Mouse (Mus musculus): ENCODE data around the gene Hivep3. TPM values are rescaled to one million over a fixed set of nuclear protein-coding genes. Genes with fewer than 3 reads are reported as not detected.

The Hivep3 gene
- polyA plus RNA-seq, 1 experiment from 2014 or later = 2.0 TPM

- no peaks in the 10 kb centered on the region for H3K36me3 ChIP-seq (ENCODE audit: control insufficient read depth, insufficient read depth, low read length)
- no peak overlapping the region for H3K4me3 ChIP-seq (ENCODE audit: low read depth, low read length)
- H3K4me1 ChIP-seq (ENCODE audit: control insufficient read depth, insufficient read depth, low read length) = no peaks in the 10 kb centered on the region
- H3K9ac ChIP-seq (ENCODE audit: low read length) = no peak overlapping the region
- H3K27me3 ChIP-seq (ENCODE audit: control insufficient read depth, insufficient read depth, low read length) = no peaks in the 10 kb centered on the region
- DNase-seq (ENCODE audit: low spot score, missing footprints) = no peak
- no peaks in the 10 kb centered on the region for H3K9me3 ChIP-seq (ENCODE audit: control insufficient read depth, low read length)
- WGBS = 87% methylated on average over 6 of the region's 6 CpGs
- no peak overlapping the region for H3K27ac ChIP-seq (ENCODE audit: low read depth, low read length)
- no peak for ATAC-seq (ENCODE audit: low FRiP score)
- H3K4me2 ChIP-seq = no peak overlapping the region
Measured at GRCm38 (mm10) chr4:119750681-119751211, 17.2 kb downstream of the Hivep3 start.

DNA sequence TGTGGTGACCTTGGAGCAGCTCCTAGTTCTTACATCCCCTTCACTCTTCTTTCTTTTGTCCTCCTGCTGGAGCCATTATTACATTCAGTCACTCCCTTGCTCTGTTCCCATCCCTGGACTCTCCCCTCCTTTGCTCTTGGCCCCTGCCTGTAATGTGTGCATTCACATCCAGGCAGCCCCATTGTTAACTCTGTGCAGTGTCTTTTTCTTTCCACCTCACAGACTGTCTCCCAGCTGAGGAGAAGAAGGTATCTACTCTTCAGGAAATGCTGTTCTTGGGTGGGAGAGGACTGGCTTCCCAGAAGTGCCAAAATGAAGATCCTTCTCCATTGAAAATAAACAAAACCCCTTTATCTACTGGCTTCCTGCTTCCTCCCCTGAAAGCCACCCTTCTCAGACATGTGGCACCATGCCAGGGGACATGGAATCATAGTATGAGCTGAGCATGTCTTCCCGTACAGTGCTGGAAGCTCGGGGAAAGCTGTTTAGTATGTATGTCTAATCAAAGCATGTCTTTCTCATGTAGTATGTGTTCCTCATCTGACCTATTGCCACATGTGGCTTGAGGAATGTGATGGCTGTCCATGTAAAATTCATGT is 17.9 kb downstream of the Hivep3 start:
- 86% methylated on average over 2 of the region's 2 CpGs for WGBS
- DNase-seq (ENCODE audit: low spot score, missing footprints) = no peak
- no peaks in the 10 kb centered on the region for H3K27me3 ChIP-seq (ENCODE audit: control insufficient read depth, insufficient read depth, low read length)
- no peak for ATAC-seq (ENCODE audit: low FRiP score)
- H3K27ac ChIP-seq (ENCODE audit: low read depth, low read length) = no peak overlapping the region
- H3K9me3 ChIP-seq (ENCODE audit: control insufficient read depth, low read length) = no peaks in the 10 kb centered on the region
- H3K4me1 ChIP-seq (ENCODE audit: control insufficient read depth, insufficient read depth, low read length) = no peaks in the 10 kb centered on the region
- H3K9ac ChIP-seq (ENCODE audit: low read length) = no peak overlapping the region
- H3K4me3 ChIP-seq (ENCODE audit: low read depth, low read length) = no peak overlapping the region
- no peaks in the 10 kb centered on the region for H3K36me3 ChIP-seq (ENCODE audit: control insufficient read depth, insufficient read depth, low read length)
- H3K4me2 ChIP-seq = no peak overlapping the region

GRCm38 (mm10) chr4:119759574-119760233 is 26.1 kb downstream of the Hivep3 start:
- WGBS = 87% methylated on average over 4 of the region's 4 CpGs

DNA sequence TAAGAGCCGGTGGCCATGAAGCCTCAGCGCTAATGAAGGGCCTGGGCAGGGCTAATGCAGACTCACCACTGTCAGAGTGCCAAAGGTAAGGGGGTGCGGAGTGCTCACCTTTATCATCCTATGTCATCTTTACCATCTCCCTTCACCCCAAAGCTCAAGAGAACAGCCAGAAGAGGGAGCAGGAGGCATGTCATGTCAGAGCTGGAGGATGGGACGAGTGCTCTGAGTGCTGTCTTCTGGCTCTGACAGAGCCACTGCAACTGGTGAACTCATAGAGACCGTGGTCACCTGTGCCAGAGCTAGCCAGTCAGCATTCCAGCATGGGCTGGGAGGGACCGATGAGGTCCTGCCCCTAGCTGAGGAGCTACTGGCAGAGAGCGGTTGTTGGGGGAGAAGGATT is 27.2 kb downstream of the Hivep3 start:
- H3K27ac ChIP-seq (ENCODE audit: low read depth, low read length) = no peak overlapping the region
- no peaks in the 10 kb centered on the region for H3K27me3 ChIP-seq (ENCODE audit: control insufficient read depth, insufficient read depth, low read length)
- ATAC-seq (ENCODE audit: low FRiP score) = no peak
- H3K9ac ChIP-seq (ENCODE audit: low read length) = no peak overlapping the region
- H3K36me3 ChIP-seq (ENCODE audit: control insufficient read depth, insufficient read depth, low read length) = no peaks in the 10 kb centered on the region
- no peak overlapping the region for H3K4me3 ChIP-seq (ENCODE audit: low read depth, low read length)
- H3K4me2 ChIP-seq = no peak overlapping the region
- no peak for DNase-seq (ENCODE audit: low spot score, missing footprints)
- no peaks in the 10 kb centered on the region for H3K4me1 ChIP-seq (ENCODE audit: control insufficient read depth, insufficient read depth, low read length)
- H3K9me3 ChIP-seq (ENCODE audit: control insufficient read depth, low read length) = no peaks in the 10 kb centered on the region
- WGBS = 85% methylated on average over 7 of the region's 7 CpGs

More at GRCm38 (mm10) chr4:119759574-119760233, 26.1 kb downstream of the Hivep3 start:
- no peaks in the 10 kb centered on the region for H3K9me3 ChIP-seq (ENCODE audit: control insufficient read depth, low read length)
- DNase-seq (ENCODE audit: low spot score, missing footprints) = no peak
- no peak for ATAC-seq (ENCODE audit: low FRiP score)
- no peak overlapping the region for H3K9ac ChIP-seq (ENCODE audit: low read length)
- H3K4me1 ChIP-seq (ENCODE audit: control insufficient read depth, insufficient read depth, low read length) = no peaks in the 10 kb centered on the region
- no peak overlapping the region for H3K4me2 ChIP-seq
- no peak overlapping the region for H3K27ac ChIP-seq (ENCODE audit: low read depth, low read length)
- H3K27me3 ChIP-seq (ENCODE audit: control insufficient read depth, insufficient read depth, low read length) = no peaks in the 10 kb centered on the region
- H3K36me3 ChIP-seq (ENCODE audit: control insufficient read depth, insufficient read depth, low read length) = no peaks in the 10 kb centered on the region
- no peak overlapping the region for H3K4me3 ChIP-seq (ENCODE audit: low read depth, low read length)

DNA sequence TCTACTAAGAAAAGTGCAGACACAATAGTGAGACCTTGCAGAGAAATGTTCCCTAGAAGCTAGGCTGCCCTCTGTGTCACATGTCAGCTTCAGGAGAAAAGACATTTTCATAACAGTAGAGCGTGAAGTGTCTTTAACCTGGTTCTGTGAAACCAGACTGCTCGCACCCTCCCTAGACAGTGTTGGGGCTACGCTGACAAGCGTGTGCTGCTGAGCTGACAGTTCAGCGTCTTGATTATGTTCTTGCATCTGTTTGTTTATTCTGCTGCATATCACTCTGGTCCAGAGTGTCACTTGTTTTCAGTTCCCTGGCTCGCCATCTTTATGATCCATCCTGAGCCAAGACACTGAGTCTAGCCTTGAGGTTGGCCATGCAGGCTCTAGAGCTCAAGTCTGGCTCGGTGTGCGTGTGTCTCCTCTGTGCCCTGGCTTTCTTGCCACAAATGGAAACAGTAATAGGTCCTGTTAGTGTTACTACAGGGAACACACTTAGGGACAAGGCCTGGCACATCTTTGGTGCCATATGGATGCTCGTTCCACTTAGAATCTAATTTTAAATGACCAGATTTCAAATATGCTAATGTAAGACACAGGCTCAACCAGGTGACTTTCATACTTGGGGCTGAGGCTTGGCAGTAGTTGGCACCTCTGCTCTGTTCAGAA is 28.0 kb downstream of the Hivep3 start:
- no peak overlapping the region for H3K4me3 ChIP-seq (ENCODE audit: low read depth, low read length)
- no peaks in the 10 kb centered on the region for H3K27me3 ChIP-seq (ENCODE audit: control insufficient read depth, insufficient read depth, low read length)
- H3K4me2 ChIP-seq = no peak overlapping the region
- WGBS = 83% methylated on average over 9 of the region's 9 CpGs
- H3K27ac ChIP-seq (ENCODE audit: low read depth, low read length) = no peak overlapping the region
- no peaks in the 10 kb centered on the region for H3K4me1 ChIP-seq (ENCODE audit: control insufficient read depth, insufficient read depth, low read length)
- no peaks in the 10 kb centered on the region for H3K9me3 ChIP-seq (ENCODE audit: control insufficient read depth, low read length)
- DNase-seq (ENCODE audit: low spot score, missing footprints) (no peak), ATAC-seq (ENCODE audit: low FRiP score) (no peak)
- no peak overlapping the region for H3K9ac ChIP-seq (ENCODE audit: low read length)
- H3K36me3 ChIP-seq (ENCODE audit: control insufficient read depth, insufficient read depth, low read length) = no peaks in the 10 kb centered on the region

- H3K9ac ChIP-seq (ENCODE audit: low read length) = no peak overlapping the region
- DNase-seq (ENCODE audit: low spot score, missing footprints) = no peak
- no peak for ATAC-seq (ENCODE audit: low FRiP score)
- H3K36me3 ChIP-seq (ENCODE audit: control insufficient read depth, insufficient read depth, low read length) = no peaks in the 10 kb centered on the region
- H3K27ac ChIP-seq (ENCODE audit: low read depth, low read length) = no peak overlapping the region
- H3K4me2 ChIP-seq = no peak overlapping the region
- WGBS = 83% methylated on average over 2 of the region's 2 CpGs
- no peaks in the 10 kb centered on the region for H3K4me1 ChIP-seq (ENCODE audit: control insufficient read depth, insufficient read depth, low read length)
- H3K9me3 ChIP-seq (ENCODE audit: control insufficient read depth, low read length) = no peaks in the 10 kb centered on the region
- H3K4me3 ChIP-seq (ENCODE audit: low read depth, low read length) = no peak overlapping the region
- no peaks in the 10 kb centered on the region for H3K27me3 ChIP-seq (ENCODE audit: control insufficient read depth, insufficient read depth, low read length)
Measured at GRCm38 (mm10) chr4:119762171-119762570, 28.6 kb downstream of the Hivep3 start.

DNA sequence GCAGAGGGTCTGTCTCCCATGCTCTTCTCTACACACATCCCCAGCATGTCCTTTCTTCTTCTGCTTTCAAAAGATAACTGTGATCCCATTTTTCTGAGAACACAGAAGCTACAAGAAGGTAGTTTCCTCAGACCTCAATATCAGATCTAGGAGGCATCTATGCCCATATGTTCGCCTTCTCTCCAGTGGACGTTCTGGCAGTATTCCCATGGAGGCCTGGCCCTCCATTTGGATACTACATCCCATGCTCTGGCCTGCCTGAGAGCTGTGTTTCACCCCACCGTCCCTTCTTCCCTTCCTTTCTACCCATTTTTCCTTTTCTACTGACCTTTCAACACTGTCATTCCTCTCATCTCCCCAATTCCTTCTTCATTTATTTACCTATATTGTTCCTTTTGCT is 34.5 kb downstream of the Hivep3 start:
- Histone ChIP-seq H3K4me1 (ENCODE audit: control insufficient read depth, insufficient read depth, low read length) (no peaks in the 10 kb centered on the region), H3K4me2 (no peak overlapping the region), H3K9ac (ENCODE audit: low read length) (no peak overlapping the region), H3K9me3 (ENCODE audit: control insufficient read depth, low read length) (no peaks in the 10 kb centered on the region), H3K4me3 (ENCODE audit: low read depth, low read length) (no peak overlapping the region), H3K36me3 (ENCODE audit: control insufficient read depth, insufficient read depth, low read length) (no peaks in the 10 kb centered on the region), H3K27me3 (ENCODE audit: control insufficient read depth, insufficient read depth, low read length) (no peaks in the 10 kb centered on the region), H3K27ac (ENCODE audit: low read depth, low read length) (no peak overlapping the region)
- ATAC-seq (ENCODE audit: low FRiP score) (no peak), DNase-seq (ENCODE audit: low spot score, missing footprints) (no peak)
- whole genome bisulfite sequencing = 89% methylated on average over 3 of the region's 3 CpGs

DNA sequence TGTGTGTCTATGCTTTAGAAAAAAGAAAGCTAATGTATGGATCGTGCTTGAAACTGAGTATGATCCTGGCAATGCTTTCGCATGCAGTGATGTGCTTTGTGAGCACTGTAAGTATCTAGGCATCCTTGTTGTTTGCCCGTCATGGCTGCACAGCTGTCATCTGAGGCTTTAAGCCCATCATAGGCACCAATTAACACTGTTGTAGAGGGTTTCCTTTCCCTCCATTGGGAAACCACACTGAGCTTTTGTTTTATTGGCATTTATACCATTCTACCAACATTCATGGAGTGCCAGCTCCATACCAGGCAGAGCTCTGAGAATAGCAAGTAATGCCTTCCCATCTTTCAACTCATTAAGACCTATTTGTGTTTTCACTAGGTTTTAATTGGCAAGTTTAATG is 42.3 kb downstream of the Hivep3 start:
- DNase-seq (ENCODE audit: low spot score, missing footprints) = no peak
- 86% methylated on average over 3 of the region's 3 CpGs for WGBS
- no peak for ATAC-seq (ENCODE audit: low FRiP score)

GRCm38 (mm10) chr4:119777146-119777545 is 43.6 kb downstream of the Hivep3 start:
- ATAC-seq (ENCODE audit: low FRiP score) = no peak
- H3K36me3 ChIP-seq (ENCODE audit: control insufficient read depth, insufficient read depth, low read length) = no peaks in the 10 kb centered on the region
- H3K4me2 ChIP-seq = no peak overlapping the region
- no peaks in the 10 kb centered on the region for H3K27me3 ChIP-seq (ENCODE audit: control insufficient read depth, insufficient read depth, low read length)
- no peaks in the 10 kb centered on the region for H3K9me3 ChIP-seq (ENCODE audit: control insufficient read depth, low read length)
- WGBS = 90% methylated on average over 3 of the region's 3 CpGs
- H3K27ac ChIP-seq (ENCODE audit: low read depth, low read length) = no peak overlapping the region
- H3K4me3 ChIP-seq (ENCODE audit: low read depth, low read length) = no peak overlapping the region
- H3K4me1 ChIP-seq (ENCODE audit: control insufficient read depth, insufficient read depth, low read length) = no peaks in the 10 kb centered on the region
- DNase-seq (ENCODE audit: low spot score, missing footprints) = no peak
- H3K9ac ChIP-seq (ENCODE audit: low read length) = no peak overlapping the region

More for the DNA sequence above, 42.3 kb downstream of the Hivep3 start:
- no peak overlapping the region for H3K4me3 ChIP-seq (ENCODE audit: low read depth, low read length)
- no peaks in the 10 kb centered on the region for H3K36me3 ChIP-seq (ENCODE audit: control insufficient read depth, insufficient read depth, low read length)
- no peaks in the 10 kb centered on the region for H3K4me1 ChIP-seq (ENCODE audit: control insufficient read depth, insufficient read depth, low read length)
- no peaks in the 10 kb centered on the region for H3K9me3 ChIP-seq (ENCODE audit: control insufficient read depth, low read length)
- no peak overlapping the region for H3K4me2 ChIP-seq
- no peak overlapping the region for H3K9ac ChIP-seq (ENCODE audit: low read length)
- H3K27ac ChIP-seq (ENCODE audit: low read depth, low read length) = no peak overlapping the region
- no peaks in the 10 kb centered on the region for H3K27me3 ChIP-seq (ENCODE audit: control insufficient read depth, insufficient read depth, low read length)
